Mouse (Mus musculus) brain, embryonic 14.5 days (tissue): Measurements from ENCODE around the gene Bloc1s6.

Experiments used
- CTCF ChIP-seq: fragments of 200-500 bp; IDR thresholded peaks from 2 replicates; pipeline ENCODE4 v1.5.1; 2012; ENCODE audit warnings: inconsistent platforms, mild to moderate bottlenecking, moderate library complexity, borderline replicate concordance; ENCODE audit not compliant: insufficient read depth, insufficient read length; ENCODE audit errors: extremely low read depth
- POLR2A ChIP-seq: fragments of 200-500 bp; IDR thresholded peaks from 2 replicates; pipeline ENCODE4 v1.6.1; 2012; ENCODE audit warnings: mild to moderate bottlenecking, inconsistent platforms, borderline replicate concordance; ENCODE audit not compliant: poor library complexity, insufficient read depth, insufficient read length, severe bottlenecking; ENCODE audit errors: extremely low read depth

GRCm38 (mm10) chr2:122759791-122760190, 21.5 kb downstream of the Bloc1s6 start:
- TF ChIP-seq CTCF, result no peak
- no peak for TF ChIP-seq POLR2A
